Comparison of ENCODE assay signal across 28 mouse cellular contexts in the genomic region with DNA sequence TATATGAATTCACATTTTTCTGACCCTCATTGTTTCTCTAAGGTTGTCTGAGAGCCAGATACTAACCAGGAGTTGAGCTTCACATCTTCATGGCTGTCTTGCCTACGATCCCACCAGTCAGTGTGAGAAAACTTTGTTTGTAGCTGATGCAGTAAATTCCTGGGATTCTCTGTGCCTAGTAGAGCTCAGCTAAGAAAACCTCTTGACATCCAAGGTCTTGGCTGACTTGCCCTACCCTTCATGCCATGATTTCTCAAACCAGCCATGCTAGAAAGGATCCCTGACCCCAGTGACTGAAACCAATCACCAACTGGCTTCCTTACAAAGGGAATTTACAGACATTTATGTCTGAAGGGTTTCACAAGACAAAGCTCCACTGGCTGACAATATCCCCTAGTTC.
DNase-seq lines count a peak whose midpoint lies in the region; ATAC-seq and TF ChIP-seq lines count a peak whose summit lies in the region.
"Had no signal": no experiment of that assay in that cellular context is flagged by ENCODE, and none has a peak within 500 bp of the region (broad histone marks: within the 10 kb centered on the region; RNA-seq: fewer than 3 reads in every experiment).

No protein-coding gene starts in this region.

- no peak for DNase-seq in kidney, postnatal 4 days
- peak; percentile 35 for DNase-seq in kidney, postnatal 0 days (ENCODE audit: low spot score)
- no peak for DNase-seq in kidney, adult 9 months
- DNase-seq in R1 (ENCODE audit: low read depth, low spot score), result peak; percentile 11
- DNase-seq in ovary, postnatal 10 days (ENCODE audit: low spot score), result no peak
- DNase-seq: adrenal gland, adult 2 months; adrenal gland, postnatal 14 days; cerebellum, adult 11 months; cerebellum, adult 2 months; cerebellum, adult 9-11 months; cerebellum, postnatal 36 days; embryo, embryonic 11 days; gastrocnemius, postnatal 25 days; heart, adult 18-20 months; heart, postnatal 10 days; heart, postnatal 36 days had no signal

- no peak overlapping the region for H3K4me3 ChIP-seq in kidney, embryonic 14.5 days (ENCODE audit: low read length)
- H3K4me3 ChIP-seq in kidney, postnatal 0 days (replicated peaks; ENCODE audit: low read depth, low read length), result no peak overlapping the region
- H3K4me3 ChIP-seq: embryonic facial prominence, embryonic 10.5 days; embryonic facial prominence, embryonic 13.5 days; erythroblast, embryonic 14.5 days; forebrain, embryonic 12.5 days; forebrain, embryonic 15.5 days; heart, embryonic 12.5 days; heart, embryonic 15.5 days; hindbrain, embryonic 10.5 days; hindbrain, embryonic 13.5 days had no signal

- H3K27ac ChIP-seq in kidney, embryonic 14.5 days (ENCODE audit: low read depth, low read length), result 0 out of 2 replicates have a peak overlapping the region, but pooled peaks have one; percentile 55
- H3K27ac ChIP-seq in kidney, postnatal 0 days, result 0 out of 2 replicates have a peak overlapping the region, but pooled peaks have one; percentile 34
- H3K27ac ChIP-seq: embryonic facial prominence, embryonic 10.5 days; embryonic facial prominence, embryonic 13.5 days; forebrain, embryonic 12.5 days; forebrain, embryonic 15.5 days; heart, embryonic 15.5 days; hindbrain, embryonic 10.5 days; hindbrain, embryonic 13.5 days had no signal

- no peak for ATAC-seq in kidney, embryonic 14.5 days (ENCODE audit: low FRiP score, low TSS enrichment)
- ATAC-seq in kidney, postnatal 0 days (replicated peaks; ENCODE audit: low FRiP score, low read depth), result 0 out of 2 replicates have a peak, but pooled peaks have one; percentile 36
- ATAC-seq: CD4-positive, CD25-positive, alpha-beta regulatory T cell, adult 4 months; forebrain, embryonic 15.5 days; hindbrain, embryonic 16.5 days had no signal

- H3K36me3 ChIP-seq in kidney, embryonic 14.5 days (ENCODE audit: control insufficient read depth, insufficient read depth, low read length), result no peaks in the 10 kb centered on the region
- H3K36me3 ChIP-seq in kidney, postnatal 0 days (ENCODE audit: insufficient read depth, low read length), result no peaks in the 10 kb centered on the region
- H3K36me3 ChIP-seq: embryonic facial prominence, embryonic 10.5 days; embryonic facial prominence, embryonic 13.5 days; forebrain, embryonic 12.5 days; forebrain, embryonic 15.5 days; heart, embryonic 12.5 days; heart, embryonic 15.5 days; hindbrain, embryonic 10.5 days; hindbrain, embryonic 13.5 days had no signal

- H3K27me3 ChIP-seq in kidney, embryonic 14.5 days (ENCODE audit: control insufficient read depth, insufficient read depth, low read length), result no peaks in the 10 kb centered on the region
- H3K27me3 ChIP-seq in kidney, postnatal 0 days (ENCODE audit: insufficient read depth, low read length), result no peaks in the 10 kb centered on the region
- H3K27me3 ChIP-seq: embryonic facial prominence, embryonic 13.5 days; forebrain, embryonic 12.5 days; forebrain, embryonic 15.5 days; heart, embryonic 12.5 days; heart, embryonic 15.5 days; hindbrain, embryonic 13.5 days had no signal

- H3K9me3 ChIP-seq in kidney, embryonic 14.5 days (ENCODE audit: control insufficient read depth, low read length), result no peaks in the 10 kb centered on the region
- H3K9me3 ChIP-seq in kidney, postnatal 0 days (replicated peaks; ENCODE audit: low read length), result no peaks in the 10 kb centered on the region
- H3K9me3 ChIP-seq: embryonic facial prominence, embryonic 10.5 days; embryonic facial prominence, embryonic 13.5 days; forebrain, embryonic 12.5 days; forebrain, embryonic 15.5 days; heart, embryonic 12.5 days; heart, embryonic 15.5 days; hindbrain, embryonic 10.5 days; hindbrain, embryonic 13.5 days had no signal

- no peaks in the 10 kb centered on the region for H3K4me1 ChIP-seq in kidney, embryonic 14.5 days (ENCODE audit: control insufficient read depth, insufficient read depth, low read length)
- no peaks in the 10 kb centered on the region for H3K4me1 ChIP-seq in kidney, postnatal 0 days (replicated peaks; ENCODE audit: insufficient read depth, low read length)
- H3K4me1 ChIP-seq: embryonic facial prominence, embryonic 10.5 days; embryonic facial prominence, embryonic 13.5 days; forebrain, embryonic 12.5 days; forebrain, embryonic 15.5 days; heart, embryonic 12.5 days; heart, embryonic 15.5 days; hindbrain, embryonic 10.5 days; hindbrain, embryonic 13.5 days had no signal

- TF ChIP-seq CTCF in kidney, postnatal 0 days (IDR thresholded peaks at IDR 0.05; ENCODE audit: low read depth), result no peak

- no peak overlapping the region for H3K9ac ChIP-seq in kidney, embryonic 14.5 days (ENCODE audit: low read depth, low read length)
- H3K9ac ChIP-seq in kidney, postnatal 0 days (ENCODE audit: low read depth, low read length), result no peak overlapping the region
- H3K9ac ChIP-seq: embryonic facial prominence, embryonic 13.5 days; forebrain, embryonic 12.5 days; forebrain, embryonic 15.5 days; heart, embryonic 12.5 days; heart, embryonic 15.5 days; hindbrain, embryonic 13.5 days had no signal

- 31% methylated on average over 1 of the region's 1 CpGs for WGBS in kidney, embryonic 14.5 days
- 24% methylated on average over 1 of the region's 1 CpGs for whole genome bisulfite sequencing in kidney, postnatal 0 days

- H3K4me2 ChIP-seq in kidney, embryonic 14.5 days (replicated peaks; ENCODE audit: low read depth, low read length), result no peak overlapping the region
- H3K4me2 ChIP-seq in kidney, postnatal 0 days (ENCODE audit: low read length), result no peak overlapping the region
- H3K4me2 ChIP-seq: embryonic facial prominence, embryonic 13.5 days; forebrain, embryonic 12.5 days; forebrain, embryonic 15.5 days; heart, embryonic 12.5 days; heart, embryonic 15.5 days; hindbrain, embryonic 13.5 days had no signal

Comparison
In these comparisons a context has a peak if more than half of its experiments do, and no peak if none do; other contexts are left out.
1. DNase-seq: peak in kidney, postnatal 0 days (single experiment) and R1 (single experiment); none in kidney, postnatal 4 days (0 of 2), kidney, adult 9 months (single experiment) and ovary, postnatal 10 days (single experiment).